ENCODE assay signal across 24 mouse cellular contexts in the genomic region with DNA sequence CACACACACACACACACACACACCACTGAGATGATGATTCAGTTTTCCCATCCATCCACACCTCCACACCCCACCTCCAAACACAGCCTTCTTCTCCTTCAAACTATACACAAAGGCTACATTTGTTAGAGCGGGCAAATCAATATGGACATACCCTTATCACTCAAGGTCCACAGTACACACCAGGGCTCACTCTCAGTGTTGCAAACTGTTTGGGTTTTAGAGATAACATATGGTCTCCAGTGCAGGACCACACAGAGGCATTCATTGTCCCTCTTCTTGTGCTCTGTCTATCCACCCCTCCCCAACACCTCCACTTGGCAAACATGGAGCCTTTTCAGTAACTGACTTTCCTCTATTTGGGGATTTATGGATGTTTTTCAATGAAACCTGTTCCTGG. TPM values are rescaled to one million over a fixed set of nuclear protein-coding genes. Genes with fewer than 3 reads are reported as not detected.
DNase-seq lines count a peak whose midpoint lies in the region; ATAC-seq and TF ChIP-seq lines count a peak whose summit lies in the region.
"Had no signal": no experiment of that assay in that cellular context is flagged by ENCODE, and none has a peak within 500 bp of the region (broad histone marks: within the 10 kb centered on the region; RNA-seq: fewer than 3 reads in every experiment).

No protein-coding gene starts in this region.

- no peaks in the 10 kb centered on the region for H3K27me3 ChIP-seq in limb, embryonic 12.5 days
- H3K27me3 ChIP-seq in limb, embryonic 10.5 days (ENCODE audit: low read depth, poor library complexity, severe bottlenecking), result no peaks in the 10 kb centered on the region
- H3K27me3 ChIP-seq in intestine, postnatal 0 days (replicated peaks; ENCODE audit: control insufficient read depth, insufficient read depth, low read length), result no peaks in the 10 kb centered on the region
- H3K27me3 ChIP-seq in liver, embryonic 15.5 days, result no peaks in the 10 kb centered on the region
- no peaks in the 10 kb centered on the region for H3K27me3 ChIP-seq in stomach, embryonic 16.5 days (ENCODE audit: control insufficient read depth, insufficient read depth, low read length)
- no peaks in the 10 kb centered on the region for H3K27me3 ChIP-seq in forebrain, embryonic 16.5 days (replicated peaks; ENCODE audit: control insufficient read depth, insufficient read depth, low read length)
- H3K27me3 ChIP-seq: CH12.LX; forebrain, embryonic 13.5 days; limb, embryonic 15.5 days; megakaryocyte, embryonic 14.5 days had no signal

- WGBS in limb, embryonic 12.5 days, result 96% methylated on average over 1 of the region's 1 CpGs
- WGBS in limb, embryonic 10.5 days, result 91% methylated on average over 1 of the region's 1 CpGs
- 52% methylated on average over 1 of the region's 1 CpGs for WGBS in intestine, postnatal 0 days
- WGBS in liver, embryonic 15.5 days (ENCODE audit: insufficient replicate concordance), result 11% methylated on average over 1 of the region's 1 CpGs
- WGBS in stomach, embryonic 16.5 days, result 60% methylated on average over 1 of the region's 1 CpGs
- WGBS in forebrain, embryonic 16.5 days, result 89% methylated on average over 1 of the region's 1 CpGs

- 0 out of 2 replicates have a peak overlapping the region, but pooled peaks have one; percentile 23 for H3K27ac ChIP-seq in limb, embryonic 12.5 days
- H3K27ac ChIP-seq in limb, embryonic 10.5 days, result no peak overlapping the region
- no peak overlapping the region for H3K27ac ChIP-seq in intestine, postnatal 0 days (ENCODE audit: low read depth, low read length)
- no peak overlapping the region for H3K27ac ChIP-seq in liver, embryonic 15.5 days (replicated peaks)
- no peak overlapping the region for H3K27ac ChIP-seq in stomach, embryonic 16.5 days (ENCODE audit: low read length)
- no peak overlapping the region for H3K27ac ChIP-seq in forebrain, embryonic 16.5 days (ENCODE audit: low read length)
- H3K27ac ChIP-seq: forebrain, embryonic 13.5 days; limb, embryonic 15.5 days had no signal

- H3K36me3 ChIP-seq in limb, embryonic 12.5 days, result no peaks in the 10 kb centered on the region
- no peaks in the 10 kb centered on the region for H3K36me3 ChIP-seq in limb, embryonic 10.5 days
- no peaks in the 10 kb centered on the region for H3K36me3 ChIP-seq in intestine, postnatal 0 days (ENCODE audit: control insufficient read depth, insufficient read depth)
- no peaks in the 10 kb centered on the region for H3K36me3 ChIP-seq in liver, embryonic 15.5 days (replicated peaks)
- no peaks in the 10 kb centered on the region for H3K36me3 ChIP-seq in stomach, embryonic 16.5 days (ENCODE audit: control insufficient read depth, insufficient read depth, low read length)
- no peaks in the 10 kb centered on the region for H3K36me3 ChIP-seq in forebrain, embryonic 16.5 days (ENCODE audit: control insufficient read depth, insufficient read depth)
- H3K36me3 ChIP-seq: limb, embryonic 15.5 days had no signal

- H3K4me2 ChIP-seq in limb, embryonic 12.5 days, result no peak overlapping the region
- H3K4me2 ChIP-seq in intestine, postnatal 0 days (replicated peaks; ENCODE audit: low read depth), result no peak overlapping the region
- no peak overlapping the region for H3K4me2 ChIP-seq in liver, embryonic 15.5 days
- H3K4me2 ChIP-seq in stomach, embryonic 16.5 days (ENCODE audit: low read depth, low read length), result no peak overlapping the region
- H3K4me2 ChIP-seq in forebrain, embryonic 16.5 days (ENCODE audit: low read length), result no peak overlapping the region
- H3K4me2 ChIP-seq: forebrain, embryonic 13.5 days; limb, embryonic 15.5 days had no signal

- no peak overlapping the region for H3K9ac ChIP-seq in limb, embryonic 12.5 days (replicated peaks)
- no peak overlapping the region for H3K9ac ChIP-seq in intestine, postnatal 0 days (ENCODE audit: low read depth, low read length)
- H3K9ac ChIP-seq in liver, embryonic 15.5 days, result no peak overlapping the region
- H3K9ac ChIP-seq in stomach, embryonic 16.5 days (ENCODE audit: low read length), result no peak overlapping the region
- no peak overlapping the region for H3K9ac ChIP-seq in forebrain, embryonic 16.5 days (replicated peaks; ENCODE audit: low read depth, low read length)
- H3K9ac ChIP-seq: forebrain, embryonic 13.5 days; limb, embryonic 15.5 days had no signal

- H3K9me3 ChIP-seq in limb, embryonic 12.5 days, result peaks cover 11% of the 10 kb centered on the region; the same call in 1 of the 2 replicates
- H3K9me3 ChIP-seq in limb, embryonic 10.5 days (replicated peaks), result no peaks in the 10 kb centered on the region
- H3K9me3 ChIP-seq in intestine, postnatal 0 days (ENCODE audit: control insufficient read depth), result 0 out of 2 replicates have a peak, but pooled peaks cover 3% of the 10 kb centered on the region
- H3K9me3 ChIP-seq in liver, embryonic 15.5 days (replicated peaks), result no peaks in the 10 kb centered on the region
- peaks cover 7% of the 10 kb centered on the region; the same call in 1 of the 2 replicates for H3K9me3 ChIP-seq in stomach, embryonic 16.5 days (replicated peaks; ENCODE audit: control insufficient read depth, low read length)
- H3K9me3 ChIP-seq in forebrain, embryonic 16.5 days (ENCODE audit: control insufficient read depth, low read length), result no peaks in the 10 kb centered on the region; the same call in 1 of the 2 replicates
- H3K9me3 ChIP-seq: forebrain, embryonic 13.5 days; limb, embryonic 15.5 days had no signal

- no peak overlapping the region for H3K4me3 ChIP-seq in limb, embryonic 12.5 days (replicated peaks)
- H3K4me3 ChIP-seq in limb, embryonic 10.5 days, result no peak overlapping the region
- no peak overlapping the region for H3K4me3 ChIP-seq in intestine, postnatal 0 days (ENCODE audit: low read depth, low read length)
- no peak overlapping the region for H3K4me3 ChIP-seq in liver, embryonic 15.5 days (replicated peaks)
- no peak overlapping the region for H3K4me3 ChIP-seq in stomach, embryonic 16.5 days (replicated peaks; ENCODE audit: low read length)
- H3K4me3 ChIP-seq in forebrain, embryonic 16.5 days (replicated peaks; ENCODE audit: low read length), result no peak overlapping the region
- H3K4me3 ChIP-seq: forebrain, embryonic 13.5 days; limb, embryonic 15.5 days; megakaryocyte, embryonic 14.5 days had no signal

- ATAC-seq in limb, embryonic 12.5 days (ENCODE audit: insufficient number of reproducible peaks, insufficient read depth, low FRiP score, low TSS enrichment, low read depth), result no peak
- ATAC-seq in intestine, postnatal 0 days, result peak; percentile 78
- peak; percentile 84 for ATAC-seq in liver, embryonic 15.5 days (ENCODE audit: insufficient read depth)
- ATAC-seq in stomach, embryonic 16.5 days (ENCODE audit: insufficient read depth, low FRiP score), result peak; percentile 89
- ATAC-seq in forebrain, embryonic 16.5 days, result no peak
- ATAC-seq: forebrain, embryonic 13.5 days had no signal

- TF ChIP-seq CTCF in intestine, postnatal 0 days (IDR thresholded peaks at IDR 0.05; ENCODE audit: low read depth), result no peak

- H3K4me1 ChIP-seq in limb, embryonic 12.5 days (replicated peaks), result peaks cover 8% of the 10 kb centered on the region; the same call in 1 of the 2 replicates
- no peaks in the 10 kb centered on the region for H3K4me1 ChIP-seq in limb, embryonic 10.5 days
- no peaks in the 10 kb centered on the region for H3K4me1 ChIP-seq in intestine, postnatal 0 days (replicated peaks; ENCODE audit: control insufficient read depth, insufficient read depth, low read length)
- peaks cover 16% of the 10 kb centered on the region for H3K4me1 ChIP-seq in liver, embryonic 15.5 days (replicated peaks)
- H3K4me1 ChIP-seq in stomach, embryonic 16.5 days (ENCODE audit: control insufficient read depth, insufficient read depth, low read length), result 0 out of 2 replicates have a peak, but pooled peaks cover 2% of the 10 kb centered on the region
- no peaks in the 10 kb centered on the region for H3K4me1 ChIP-seq in forebrain, embryonic 16.5 days (replicated peaks; ENCODE audit: control insufficient read depth, insufficient read depth, low read length)
- H3K4me1 ChIP-seq: forebrain, embryonic 13.5 days had no signal

- no peak for DNase-seq in limb, embryonic 10.5 days (ENCODE audit: low spot score)
- no peak for DNase-seq in adrenal gland, postnatal 14 days
- DNase-seq in spleen, postnatal 14 days (ENCODE audit: low spot score in 2 of 2), result no peak
- DNase-seq: cerebellum, adult 9-10 months; gastrocnemius, postnatal 14 days; kidney, adult 9 months; kidney, postnatal 25 days; lung, postnatal 10 days; retina, postnatal 1 day; right cerebral cortex, postnatal 4 days; thymus, postnatal 36 days had no signal

RNA-seq across cellular contexts. Expression of a gene that starts 29.7 kb away (rescaled TPM):
- 0.23 TPM in 1 of 2 replicates, not detected in the other for polyA plus RNA-seq in limb, embryonic 12.5 days (2016; fragmentation: Nextera tagmentation; extraction: Ambion mirVana)
- polyA plus RNA-seq in limb, embryonic 10.5 days (2016; fragmentation: Nextera tagmentation; extraction: Ambion mirVana), result not detected in 2 replicates
- 0.08 TPM in 1 of 2 replicates, not detected in the other for polyA plus RNA-seq in intestine, postnatal 0 days (2015; fragmentation: Nextera tagmentation; extraction: Ambion mirVana)
- 39.5 and 43.3 TPM in 2 replicates for polyA plus RNA-seq in liver, embryonic 15.5 days (2015; fragmentation: Nextera tagmentation; extraction: Ambion mirVana)
- 2.9 and 3.8 TPM in 2 replicates for polyA plus RNA-seq in stomach, embryonic 16.5 days (2015; fragmentation: Nextera tagmentation; extraction: Ambion mirVana)
- total RNA-seq in adrenal gland, postnatal 14 days (2021), result 1.4 and 32.7 TPM in 2 replicates
- polyA plus RNA-seq in forebrain, embryonic 16.5 days (2015; fragmentation: Nextera tagmentation; extraction: Ambion mirVana), result 0.22 and 0.26 TPM in 2 replicates
- total RNA-seq: gastrocnemius, postnatal 14 days; MEL; midbrain, postnatal 0 days had no signal
- polyA plus RNA-seq: embryonic facial prominence, embryonic 11.5 days; forebrain, embryonic 13.5 days; hindbrain, embryonic 11.5 days; midbrain, postnatal 0 days had no signal

Comparison
In these comparisons a context has a peak if more than half of its experiments do, and no peak if none do; other contexts are left out.
1. ATAC-seq: peak in intestine, postnatal 0 days (single experiment), liver, embryonic 15.5 days (single experiment) and stomach, embryonic 16.5 days (single experiment); none in limb, embryonic 12.5 days (single experiment) and forebrain, embryonic 16.5 days (single experiment).